Mouse (Mus musculus): ENCODE data around the gene Camk1d. TPM values are rescaled to one million over a fixed set of nuclear protein-coding genes. Genes with fewer than 3 reads are reported as not detected.

The Camk1d gene
- total and polyA plus RNA-seq, 2 experiments = 17.0 to 47.7 TPM

GRCm38 (mm10) chr2:5314530-5315166 lies 399.7 kb downstream of the Camk1d start:
- H3K27me3 ChIP-seq (ENCODE audit: control insufficient read depth, insufficient read depth, low read length) = no peaks in the 10 kb centered on the region

GRCm38 (mm10) chr2:5305156-5305555 lies 409.2 kb downstream of the Camk1d start:
- no peak for DNase-seq (ENCODE audit: extremely low read depth, low read depth, low spot score)
- Histone ChIP-seq H3K27ac (replicated peaks; ENCODE audit: insufficient read depth, low read depth, low read length) (no peak overlapping the region), H3K4me1 (ENCODE audit: control insufficient read depth, insufficient read depth, low read length) (no peaks in the 10 kb centered on the region), H3K36me3 (ENCODE audit: control insufficient read depth, insufficient read depth, low read length) (peaks cover 28% of the 10 kb centered on the region), H3K27me3 (ENCODE audit: control insufficient read depth, insufficient read depth, low read length) (no peaks in the 10 kb centered on the region), H3K4me3 (ENCODE audit: insufficient read depth, low read depth, low read length) (no peak overlapping the region), H3K79me2 (ENCODE audit: control insufficient read depth, insufficient read depth, low read length) (no peaks in the 10 kb centered on the region; the same call in 1 of the 2 replicates), H3K9ac (ENCODE audit: low read depth, low read length) (no peak overlapping the region)
- WGBS = 97% methylated on average over 3 of the region's 3 CpGs
- TF ChIP-seq CTCF (IDR thresholded peaks at IDR 0.05; ENCODE audit: low read depth, low read length) = no peak
- no peak for TF ChIP-seq POLR2A (IDR thresholded peaks at IDR 0.05; ENCODE audit: extremely low read depth, insufficient read depth, low read length)

More at GRCm38 (mm10) chr2:5314530-5315166, 399.7 kb downstream of the Camk1d start:
- Histone ChIP-seq H3K27ac (replicated peaks; ENCODE audit: insufficient read depth, low read depth, low read length) (no peak overlapping the region), H3K9ac (ENCODE audit: low read depth, low read length) (no peak overlapping the region), H3K4me1 (ENCODE audit: control insufficient read depth, insufficient read depth, low read length) (no peaks in the 10 kb centered on the region), H3K36me3 (ENCODE audit: control insufficient read depth, insufficient read depth, low read length) (peaks cover 24% of the 10 kb centered on the region), H3K79me2 (ENCODE audit: control insufficient read depth, insufficient read depth, low read length) (no peaks in the 10 kb centered on the region), H3K4me3 (ENCODE audit: insufficient read depth, low read depth, low read length) (no peak overlapping the region)
- WGBS = 70% methylated on average over 9 of the region's 9 CpGs
- no peak for DNase-seq (ENCODE audit: extremely low read depth, low read depth, low spot score)
- TF ChIP-seq CTCF (IDR thresholded peaks at IDR 0.05; ENCODE audit: low read depth, low read length) (no peak), POLR2A (IDR thresholded peaks at IDR 0.05; ENCODE audit: extremely low read depth, insufficient read depth, low read length) (no peak)

- no peaks in the 10 kb centered on the region for H3K27me3 ChIP-seq (ENCODE audit: control insufficient read depth, insufficient read depth, low read length)
- H3K4me1 ChIP-seq (ENCODE audit: control insufficient read depth, insufficient read depth, low read length) = no peaks in the 10 kb centered on the region
- WGBS = 96% methylated on average over 12 of the region's 12 CpGs
These were observed 409.9 kb downstream of the Camk1d start for GRCm38 (mm10) chr2:5304451-5304850.

GRCm38 (mm10) chr2:5301286-5301685 lies 413.0 kb downstream of the Camk1d start:
- no peak for DNase-seq (ENCODE audit: extremely low read depth, low read depth, low spot score)
- H3K4me3 ChIP-seq (ENCODE audit: insufficient read depth, low read depth, low read length) = no peak overlapping the region
- no peak overlapping the region for H3K27ac ChIP-seq (replicated peaks; ENCODE audit: insufficient read depth, low read depth, low read length)
- H3K36me3 ChIP-seq (ENCODE audit: control insufficient read depth, insufficient read depth, low read length) = peaks cover 38% of the 10 kb centered on the region
- TF ChIP-seq CTCF (IDR thresholded peaks at IDR 0.05; ENCODE audit: low read depth, low read length) = no peak
- no peak for TF ChIP-seq POLR2A (IDR thresholded peaks at IDR 0.05; ENCODE audit: extremely low read depth, insufficient read depth, low read length)
- H3K9ac ChIP-seq (ENCODE audit: low read depth, low read length) = no peak overlapping the region
- H3K27me3 ChIP-seq (ENCODE audit: control insufficient read depth, insufficient read depth, low read length) = no peaks in the 10 kb centered on the region
- no peaks in the 10 kb centered on the region for H3K4me1 ChIP-seq (ENCODE audit: control insufficient read depth, insufficient read depth, low read length)
- WGBS = 78% methylated on average over 12 of the region's 12 CpGs
- no peaks in the 10 kb centered on the region; the same call in 1 of the 2 replicates for H3K79me2 ChIP-seq (ENCODE audit: control insufficient read depth, insufficient read depth, low read length)

More at GRCm38 (mm10) chr2:5304451-5304850, 409.9 kb downstream of the Camk1d start:
- Histone ChIP-seq H3K4me3 (ENCODE audit: insufficient read depth, low read depth, low read length) (no peak overlapping the region), H3K36me3 (ENCODE audit: control insufficient read depth, insufficient read depth, low read length) (peaks cover 33% of the 10 kb centered on the region), H3K79me2 (ENCODE audit: control insufficient read depth, insufficient read depth, low read length) (no peaks in the 10 kb centered on the region; the same call in 1 of the 2 replicates), H3K9ac (ENCODE audit: low read depth, low read length) (no peak overlapping the region), H3K27ac (replicated peaks; ENCODE audit: insufficient read depth, low read depth, low read length) (no peak overlapping the region)
- DNase-seq (ENCODE audit: extremely low read depth, low read depth, low spot score) = no peak
- TF ChIP-seq CTCF (IDR thresholded peaks at IDR 0.05; ENCODE audit: low read depth, low read length) (no peak), POLR2A (IDR thresholded peaks at IDR 0.05; ENCODE audit: extremely low read depth, insufficient read depth, low read length) (no peak)

GRCm38 (mm10) chr2:5298071-5298470 lies 416.2 kb downstream of the Camk1d start:
- no peak for TF ChIP-seq CTCF (IDR thresholded peaks at IDR 0.05; ENCODE audit: low read depth, low read length)
- TF ChIP-seq POLR2A (IDR thresholded peaks at IDR 0.05; ENCODE audit: extremely low read depth, insufficient read depth, low read length) = no peak
- Histone ChIP-seq H3K79me2 (ENCODE audit: control insufficient read depth, insufficient read depth, low read length) (no peaks in the 10 kb centered on the region), H3K36me3 (ENCODE audit: control insufficient read depth, insufficient read depth, low read length) (peaks cover 48% of the 10 kb centered on the region), H3K27me3 (ENCODE audit: control insufficient read depth, insufficient read depth, low read length) (no peaks in the 10 kb centered on the region), H3K27ac (replicated peaks; ENCODE audit: insufficient read depth, low read depth, low read length) (no peak overlapping the region), H3K4me3 (ENCODE audit: insufficient read depth, low read depth, low read length) (no peak overlapping the region), H3K9ac (ENCODE audit: low read depth, low read length) (no peak overlapping the region), H3K4me1 (ENCODE audit: control insufficient read depth, insufficient read depth, low read length) (no peaks in the 10 kb centered on the region)
- 81% methylated on average over 10 of the region's 10 CpGs for WGBS
- DNase-seq (ENCODE audit: extremely low read depth, low read depth, low spot score) = no peak
